Mouse (Mus musculus): Measurements from ENCODE around the gene Nr5a2. TPM values are rescaled to one million over a fixed set of nuclear protein-coding genes. Genes with fewer than 3 reads are reported as not detected.

Gene Nr5a2
- polyA plus RNA-seq, 1 experiment from 2014 or later = 0.17 TPM

DNA sequence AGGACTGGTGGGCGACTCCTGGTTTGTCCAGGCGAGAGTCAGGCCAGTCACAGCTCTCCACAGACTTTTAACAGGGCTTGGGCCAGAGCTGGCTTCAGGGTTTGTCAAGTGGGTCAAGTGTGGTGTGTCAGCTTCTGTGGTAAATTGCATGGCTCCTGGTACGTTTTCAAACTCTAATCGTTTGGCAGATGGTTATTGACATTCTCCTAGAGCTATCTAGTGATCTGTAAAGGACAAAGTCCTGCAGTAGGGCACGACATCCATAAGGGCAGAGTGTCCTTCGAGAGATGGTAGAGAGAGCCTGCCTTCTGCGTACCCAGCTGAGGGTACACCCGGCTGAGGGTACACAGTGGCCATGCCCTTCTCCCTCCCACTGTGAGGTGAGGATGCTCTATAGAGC is 10.7 kb upstream of the Nr5a2 start:
- H3K4me2 ChIP-seq (ENCODE audit: low read length) = no peak overlapping the region
- no peaks in the 10 kb centered on the region for H3K36me3 ChIP-seq (ENCODE audit: control insufficient read depth, insufficient read depth, low read length)
- H3K9me3 ChIP-seq (replicated peaks; ENCODE audit: control insufficient read depth, low read length) = no peaks in the 10 kb centered on the region
- WGBS = 87% methylated on average over 8 of the region's 8 CpGs
- no peak overlapping the region for H3K27ac ChIP-seq (ENCODE audit: low read depth, low read length)
- no peak overlapping the region for H3K9ac ChIP-seq (ENCODE audit: low read length)
- no peaks in the 10 kb centered on the region for H3K27me3 ChIP-seq (replicated peaks; ENCODE audit: control insufficient read depth, insufficient read depth, low read length)
- DNase-seq (ENCODE audit: low spot score) (no peak), ATAC-seq (no peak)
- H3K4me3 ChIP-seq (ENCODE audit: low read depth, low read length) = no peak overlapping the region
- H3K4me1 ChIP-seq (ENCODE audit: control insufficient read depth, insufficient read depth, low read length) = no peaks in the 10 kb centered on the region

DNA sequence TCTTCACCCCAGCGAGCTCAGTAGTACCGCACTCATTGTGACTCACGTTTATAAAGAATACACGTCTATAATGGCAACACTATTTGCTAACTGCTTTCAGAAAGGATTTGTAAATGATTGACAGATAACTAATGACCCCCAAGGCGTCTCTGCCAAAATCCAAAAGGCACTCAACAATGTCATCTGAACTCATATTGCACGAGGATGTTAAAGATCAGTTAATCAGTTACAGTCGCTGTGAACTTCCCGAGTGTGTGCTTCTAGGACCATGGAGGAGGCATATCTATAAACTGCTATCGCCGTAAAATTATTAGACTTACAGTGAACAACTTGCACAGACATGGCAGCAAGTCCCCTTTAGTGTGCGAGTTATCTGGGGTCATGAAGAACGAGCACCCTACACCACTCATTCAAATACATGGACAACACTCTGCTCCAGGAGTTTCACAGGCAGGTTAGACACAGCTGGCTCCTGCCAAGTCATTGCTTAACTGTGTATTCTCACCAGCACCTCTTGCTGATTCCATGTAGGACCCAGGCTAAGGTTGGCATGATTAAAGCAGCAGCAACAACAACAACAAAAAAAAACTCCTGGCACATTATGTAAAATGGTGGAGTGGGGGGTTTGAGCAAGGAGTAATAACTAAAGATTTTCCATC is 6.6 kb upstream of the Nr5a2 start:
- no peak for ATAC-seq
- DNase-seq (ENCODE audit: low spot score) = no peak
- WGBS = 83% methylated on average over 12 of the region's 12 CpGs

DNA sequence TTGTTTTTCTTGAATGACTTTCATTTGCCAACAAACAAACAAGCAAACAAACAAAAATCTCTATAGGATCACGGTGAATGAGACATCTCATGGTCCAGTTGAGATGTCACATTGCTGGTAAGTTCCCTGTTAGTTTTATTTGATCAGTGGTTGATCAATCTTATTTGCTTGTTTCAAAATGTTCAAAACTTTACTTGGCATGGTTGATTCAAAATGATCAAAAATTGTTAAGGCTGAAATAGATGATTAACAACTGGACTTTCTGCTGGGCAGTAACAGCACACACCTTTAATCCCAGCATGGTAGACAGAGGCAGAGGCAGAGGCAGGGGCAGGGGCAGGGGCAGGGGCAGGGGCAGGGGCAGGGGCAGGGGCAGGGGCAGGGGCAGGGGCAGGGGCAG is 757 bp downstream of the Nr5a2 start:
- Histone ChIP-seq H3K4me1 (ENCODE audit: control insufficient read depth, insufficient read depth, low read length) (no peaks in the 10 kb centered on the region), H3K4me3 (ENCODE audit: low read depth, low read length) (no peak overlapping the region), H3K27me3 (replicated peaks; ENCODE audit: control insufficient read depth, insufficient read depth, low read length) (peaks cover 43% of the 10 kb centered on the region), H3K36me3 (ENCODE audit: control insufficient read depth, insufficient read depth, low read length) (no peaks in the 10 kb centered on the region), H3K9ac (ENCODE audit: low read length) (no peak overlapping the region), H3K4me2 (ENCODE audit: low read length) (no peak overlapping the region), H3K27ac (ENCODE audit: low read depth, low read length) (no peak overlapping the region), H3K9me3 (replicated peaks; ENCODE audit: control insufficient read depth, low read length) (no peaks in the 10 kb centered on the region)
- ATAC-seq = no peak
- 64% methylated on average over 1 of the region's 1 CpGs for WGBS
- DNase-seq (ENCODE audit: low spot score) = no peak

More for the DNA sequence above, 6.6 kb upstream of the Nr5a2 start:
- H3K4me3 ChIP-seq (ENCODE audit: low read depth, low read length) = no peak overlapping the region
- H3K4me1 ChIP-seq (ENCODE audit: control insufficient read depth, insufficient read depth, low read length) = no peaks in the 10 kb centered on the region
- H3K27me3 ChIP-seq (replicated peaks; ENCODE audit: control insufficient read depth, insufficient read depth, low read length) = no peaks in the 10 kb centered on the region
- no peak overlapping the region for H3K9ac ChIP-seq (ENCODE audit: low read length)
- H3K4me2 ChIP-seq (ENCODE audit: low read length) = no peak overlapping the region
- H3K36me3 ChIP-seq (ENCODE audit: control insufficient read depth, insufficient read depth, low read length) = no peaks in the 10 kb centered on the region
- H3K9me3 ChIP-seq (replicated peaks; ENCODE audit: control insufficient read depth, low read length) = no peaks in the 10 kb centered on the region
- no peak overlapping the region for H3K27ac ChIP-seq (ENCODE audit: low read depth, low read length)

DNA sequence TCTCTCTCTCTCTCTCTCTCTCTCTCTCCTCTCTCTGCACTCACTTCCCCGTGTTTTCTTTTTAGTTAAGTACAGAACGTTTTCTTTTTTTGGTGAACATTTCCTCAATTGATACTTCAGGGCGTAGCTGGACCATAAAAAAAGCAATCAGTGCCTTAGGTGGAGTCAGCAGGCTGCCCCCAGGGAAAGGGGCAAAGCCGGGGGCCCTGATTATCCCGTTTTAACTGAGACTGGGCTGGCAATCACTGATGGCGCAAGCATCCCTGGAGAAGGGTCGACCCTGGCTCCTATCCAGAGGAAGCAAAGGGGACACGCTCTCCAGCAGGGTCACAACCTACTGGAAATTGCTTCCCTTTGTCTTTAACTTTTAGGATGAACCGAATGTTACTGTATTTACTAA is 1.6 kb downstream of the Nr5a2 start:
- H3K9me3 ChIP-seq (replicated peaks; ENCODE audit: control insufficient read depth, low read length) = no peaks in the 10 kb centered on the region
- H3K36me3 ChIP-seq (ENCODE audit: control insufficient read depth, insufficient read depth, low read length) = no peaks in the 10 kb centered on the region
- H3K27ac ChIP-seq (ENCODE audit: low read depth, low read length) = no peak overlapping the region
- no peak overlapping the region for H3K4me3 ChIP-seq (ENCODE audit: low read depth, low read length)
- H3K4me2 ChIP-seq (ENCODE audit: low read length) = no peak overlapping the region
- DNase-seq (ENCODE audit: low spot score) (no peak), ATAC-seq (no peak)
- WGBS = 3% methylated on average over 9 of the region's 9 CpGs
- H3K9ac ChIP-seq (ENCODE audit: low read length) = no peak overlapping the region
- no peaks in the 10 kb centered on the region for H3K4me1 ChIP-seq (ENCODE audit: control insufficient read depth, insufficient read depth, low read length)
- H3K27me3 ChIP-seq (replicated peaks; ENCODE audit: control insufficient read depth, insufficient read depth, low read length) = peaks cover 51% of the 10 kb centered on the region

DNA sequence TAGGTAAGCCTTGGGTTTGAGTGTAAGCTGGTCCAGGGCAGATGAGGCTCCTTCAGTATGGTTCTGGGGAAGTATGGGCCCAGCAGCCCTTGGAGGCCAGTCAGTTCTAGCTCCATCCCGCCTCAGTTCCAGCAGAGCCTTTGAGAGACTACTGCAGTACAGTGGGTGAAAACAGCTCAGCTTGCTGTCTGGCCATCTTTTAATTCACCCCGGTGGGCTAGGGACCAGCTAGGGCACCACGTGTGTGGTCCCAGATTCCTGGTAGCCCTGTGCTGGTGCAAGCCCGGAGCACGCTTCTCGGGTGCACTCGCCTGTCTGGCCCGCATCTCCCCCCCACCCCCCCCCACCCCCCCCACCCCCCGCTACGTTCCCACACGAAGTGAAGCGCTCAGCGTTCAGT is 2.1 kb downstream of the Nr5a2 start:
- Histone ChIP-seq H3K4me2 (ENCODE audit: low read length) (0 out of 2 replicates have a peak overlapping the region, but pooled peaks have one; percentile 12), H3K9ac (ENCODE audit: low read length) (no peak overlapping the region), H3K36me3 (ENCODE audit: control insufficient read depth, insufficient read depth, low read length) (no peaks in the 10 kb centered on the region), H3K27me3 (replicated peaks; ENCODE audit: control insufficient read depth, insufficient read depth, low read length) (peaks cover 56% of the 10 kb centered on the region), H3K4me3 (ENCODE audit: low read depth, low read length) (no peak overlapping the region), H3K9me3 (replicated peaks; ENCODE audit: control insufficient read depth, low read length) (no peaks in the 10 kb centered on the region), H3K27ac (ENCODE audit: low read depth, low read length) (no peak overlapping the region), H3K4me1 (ENCODE audit: control insufficient read depth, insufficient read depth, low read length) (no peaks in the 10 kb centered on the region)
- no peak for DNase-seq (ENCODE audit: low spot score)
- ATAC-seq = no peak
- WGBS = 0% methylated on average over 8 of the region's 13 CpGs

DNA sequence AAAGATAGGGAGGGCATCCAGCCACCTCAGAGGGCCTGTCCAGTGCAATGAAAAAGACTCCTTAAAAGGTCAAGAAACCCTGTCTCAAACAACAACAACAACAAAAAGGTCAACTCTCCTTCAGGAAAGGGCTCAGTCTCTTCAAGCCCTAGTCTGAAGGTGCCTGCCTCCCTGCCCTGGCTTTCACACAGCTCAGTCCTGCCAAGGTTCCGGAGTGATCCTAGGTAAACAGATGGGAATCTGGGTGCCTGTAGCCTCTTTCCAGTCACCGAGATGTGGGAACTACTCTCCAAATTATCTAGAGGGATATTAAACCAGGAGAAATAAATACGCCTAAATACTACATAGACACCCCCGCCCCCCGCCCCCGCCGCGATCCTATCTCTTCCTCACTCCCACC is 2.6 kb downstream of the Nr5a2 start:
- ATAC-seq (no peak), DNase-seq (ENCODE audit: low spot score) (no peak)
- Histone ChIP-seq H3K4me2 (ENCODE audit: low read length) (no peak overlapping the region), H3K4me1 (ENCODE audit: control insufficient read depth, insufficient read depth, low read length) (0 out of 2 replicates have a peak, but pooled peaks cover 2% of the 10 kb centered on the region), H3K27ac (ENCODE audit: low read depth, low read length) (no peak overlapping the region), H3K27me3 (replicated peaks; ENCODE audit: control insufficient read depth, insufficient read depth, low read length) (peaks cover 60% of the 10 kb centered on the region), H3K36me3 (ENCODE audit: control insufficient read depth, insufficient read depth, low read length) (no peaks in the 10 kb centered on the region), H3K9ac (ENCODE audit: low read length) (no peak overlapping the region), H3K9me3 (replicated peaks; ENCODE audit: control insufficient read depth, low read length) (no peaks in the 10 kb centered on the region), H3K4me3 (ENCODE audit: low read depth, low read length) (no peak overlapping the region)
- WGBS = 15% methylated on average over 6 of the region's 8 CpGs

DNA sequence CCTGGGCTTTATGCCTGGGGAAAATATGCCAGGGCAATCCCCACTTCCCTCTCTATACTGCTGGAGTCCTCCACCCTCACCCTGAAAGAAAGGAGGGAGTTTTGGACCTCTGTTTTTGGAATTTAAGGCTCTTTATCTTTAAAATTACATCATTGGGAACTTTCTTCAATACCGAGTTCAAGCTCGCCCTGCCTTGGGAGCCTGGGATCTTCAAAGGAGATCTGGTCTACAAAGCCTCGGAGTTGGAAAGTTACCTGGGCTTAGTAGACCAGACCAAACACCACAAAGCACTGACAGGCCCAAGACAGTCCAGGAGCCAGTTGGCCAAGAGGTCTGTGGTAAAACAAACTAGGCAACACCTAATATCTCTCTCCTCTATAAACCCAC is 6.1 kb downstream of the Nr5a2 start:
- H3K36me3 ChIP-seq (ENCODE audit: control insufficient read depth, insufficient read depth, low read length) = no peaks in the 10 kb centered on the region
- peaks cover 8% of the 10 kb centered on the region for H3K4me1 ChIP-seq (ENCODE audit: control insufficient read depth, insufficient read depth, low read length)
- DNase-seq (ENCODE audit: low spot score) (no peak), ATAC-seq (no peak)
- H3K4me3 ChIP-seq (ENCODE audit: low read depth, low read length) = no peak overlapping the region
- 9% methylated on average over 3 of the region's 3 CpGs for WGBS
- H3K9me3 ChIP-seq (replicated peaks; ENCODE audit: control insufficient read depth, low read length) = 0 out of 2 replicates have a peak, but pooled peaks cover 4% of the 10 kb centered on the region
- H3K4me2 ChIP-seq (ENCODE audit: low read length) = no peak overlapping the region
- H3K27me3 ChIP-seq (replicated peaks; ENCODE audit: control insufficient read depth, insufficient read depth, low read length) = peaks cover 83% of the 10 kb centered on the region
- H3K9ac ChIP-seq (ENCODE audit: low read length) = no peak overlapping the region
- no peak overlapping the region for H3K27ac ChIP-seq (ENCODE audit: low read depth, low read length)

DNA sequence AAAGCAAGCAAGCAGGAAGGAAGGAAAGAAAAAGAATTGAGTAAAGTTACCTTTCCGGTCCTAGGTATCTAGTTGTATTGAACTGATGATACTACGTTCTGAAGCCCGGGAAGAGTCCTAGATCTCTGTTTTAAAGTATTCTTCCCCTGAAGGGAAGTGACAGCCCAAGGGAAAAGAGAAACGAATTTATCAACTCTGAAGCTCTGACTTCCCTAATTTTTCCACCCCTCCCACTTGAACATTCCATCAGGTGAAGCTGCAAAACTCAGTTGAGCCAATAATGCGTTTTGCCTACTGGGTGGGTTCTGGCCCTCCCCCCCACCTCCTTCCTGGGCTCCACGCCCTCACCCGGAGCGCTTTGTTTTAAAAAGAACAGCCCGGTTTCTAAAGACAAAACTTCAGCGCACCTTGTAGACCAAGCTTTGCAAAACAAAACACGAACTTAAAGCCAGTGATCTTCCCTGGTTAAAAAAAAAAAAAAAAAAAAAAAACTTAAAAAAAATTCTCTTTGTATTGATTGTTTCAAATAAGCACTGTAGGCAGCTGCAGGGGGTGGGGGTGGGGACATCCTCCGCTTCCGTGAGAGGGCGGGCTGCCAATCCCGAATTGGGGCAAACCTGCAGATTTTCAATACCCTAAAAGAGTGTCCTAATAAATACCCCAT is 6.7 kb downstream of the Nr5a2 start:
- no peak overlapping the region; the same call in 1 of the 2 replicates for H3K4me2 ChIP-seq (ENCODE audit: low read length)
- ATAC-seq = no peak
- peaks cover 88% of the 10 kb centered on the region for H3K27me3 ChIP-seq (replicated peaks; ENCODE audit: control insufficient read depth, insufficient read depth, low read length)
- no peak overlapping the region for H3K9ac ChIP-seq (ENCODE audit: low read length)
- DNase-seq (ENCODE audit: low spot score) = no peak
- 0 out of 2 replicates have a peak, but pooled peaks cover 4% of the 10 kb centered on the region for H3K9me3 ChIP-seq (replicated peaks; ENCODE audit: control insufficient read depth, low read length)
- H3K4me3 ChIP-seq (ENCODE audit: low read depth, low read length) = no peak overlapping the region
- WGBS = under 1% methylated on average over 15 of the region's 15 CpGs
- no peaks in the 10 kb centered on the region for H3K36me3 ChIP-seq (ENCODE audit: control insufficient read depth, insufficient read depth, low read length)
- H3K27ac ChIP-seq (ENCODE audit: low read depth, low read length) = no peak overlapping the region
- peaks cover 13% of the 10 kb centered on the region for H3K4me1 ChIP-seq (ENCODE audit: control insufficient read depth, insufficient read depth, low read length)

DNA sequence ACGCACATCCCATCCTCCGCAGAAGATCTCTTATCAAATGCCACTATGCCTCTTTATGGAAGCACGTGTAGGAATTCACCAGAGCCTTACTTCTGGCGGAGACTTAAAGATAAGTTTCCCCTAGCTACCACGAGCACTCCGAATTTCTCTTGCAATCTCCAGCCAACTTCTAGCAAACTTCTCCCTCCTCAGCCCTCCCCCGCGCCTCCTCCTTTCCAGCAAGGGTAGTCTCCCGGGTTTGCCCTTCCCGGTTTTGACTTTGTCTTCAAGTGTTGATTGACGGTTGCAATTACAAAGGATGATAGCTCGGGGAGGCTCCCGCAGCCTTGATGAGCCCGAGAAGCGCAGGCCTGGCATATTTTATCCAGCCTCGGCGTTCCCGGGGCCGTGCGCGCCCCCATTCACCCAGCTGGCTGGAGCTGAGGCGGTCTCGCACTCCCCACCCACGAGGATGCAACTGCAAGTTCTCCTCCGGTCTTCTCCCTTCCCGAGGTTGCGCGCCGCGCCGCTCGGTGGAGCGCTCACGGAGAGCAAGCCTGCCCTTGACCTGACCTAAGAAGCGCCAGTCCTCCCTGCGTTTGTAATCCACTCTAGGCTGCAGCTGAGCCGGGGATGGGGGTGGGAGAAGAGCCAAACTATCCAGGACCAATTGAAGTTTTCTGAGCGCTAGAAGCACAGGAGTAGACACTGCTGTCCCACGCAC is 7.5 kb downstream of the Nr5a2 start:
- ATAC-seq (peak; percentile 33), DNase-seq (ENCODE audit: low spot score) (peak; percentile 45)
- Histone ChIP-seq H3K9ac (ENCODE audit: low read length) (no peak overlapping the region), H3K9me3 (replicated peaks; ENCODE audit: control insufficient read depth, low read length) (0 out of 2 replicates have a peak, but pooled peaks cover 4% of the 10 kb centered on the region), H3K27ac (ENCODE audit: low read depth, low read length) (no peak overlapping the region), H3K4me1 (ENCODE audit: control insufficient read depth, insufficient read depth, low read length) (peaks cover 20% of the 10 kb centered on the region), H3K4me3 (ENCODE audit: low read depth, low read length) (peak overlapping the region; percentile 21), H3K36me3 (ENCODE audit: control insufficient read depth, insufficient read depth, low read length) (no peaks in the 10 kb centered on the region), H3K27me3 (replicated peaks; ENCODE audit: control insufficient read depth, insufficient read depth, low read length) (peaks cover 93% of the 10 kb centered on the region), H3K4me2 (ENCODE audit: low read length) (peak overlapping the region; percentile 46)
- under 1% methylated on average over 39 of the region's 39 CpGs for WGBS
